Mouse (Mus musculus) forebrain, embryonic 12.5 days (tissue): ENCODE results near the gene Calm2. TPM values are rescaled to one million over a fixed set of nuclear protein-coding genes. Genes with fewer than 3 reads are reported as not detected.
A peak's percentile ranks its signal among the peaks of the same experiment; 100 is the strongest.

Experiments used
- ATAC-seq: fragments of 200-750 bp; cut with Nextera tagmentation; 2 replicates; pipeline ENCODE4 v1.8.0; 2017; ENCODE audit warnings: moderate TSS enrichment; ENCODE audit not compliant: low FRiP score
- H3K27ac ChIP-seq: fragments of 300-500 bp; sonication (generic); 2 replicates; pipeline ENCODE4 v1.5.1; 2016; ENCODE audit warnings: mild to moderate bottlenecking
- H3K27me3 ChIP-seq: fragments of 300-500 bp; sonication (generic); 2 replicates; pipeline ENCODE4 v1.6.1; 2016; ENCODE audit warnings: mild to moderate bottlenecking
- H3K36me3 ChIP-seq: fragments of 300-500 bp; sonication (generic); replicated peaks from 2 replicates; pipeline ENCODE4 v1.6.1; 2016; ENCODE audit warnings: mild to moderate bottlenecking
- H3K4me1 ChIP-seq: fragments of 300-500 bp; sonication (generic); 2 replicates; pipeline ENCODE4 v1.6.1; 2016
- H3K4me2 ChIP-seq: fragments of 300-500 bp; sonication (generic); 2 replicates; pipeline ENCODE4 v1.6.1; 2016; ENCODE audit warnings: mild to moderate bottlenecking, moderate library complexity
- H3K4me3 ChIP-seq: fragments of 300-500 bp; sonication (generic); replicated peaks from 2 replicates; pipeline ENCODE4 v1.5.1; 2016; ENCODE audit warnings: mild to moderate bottlenecking
- H3K9ac ChIP-seq: fragments of 300-500 bp; sonication (generic); 2 replicates; pipeline ENCODE4 v1.6.1; 2016; ENCODE audit warnings: mild to moderate bottlenecking
- H3K9me3 ChIP-seq: fragments of 300-500 bp; sonication (generic); 2 replicates; pipeline ENCODE4 v1.6.1; 2016
- WGBS: fragments of 180-500 bp; shearing (Covaris S2); methylation state at CpG from one replicate; pipeline ENCODE4 v1.1.7; 2016; 5-methylcytosine and 5-hydroxymethylcytosine counted together
- polyA plus RNA-seq: library from polyadenylated mRNA; unstranded; fragments of >200 nt; fragmentation: Nextera tagmentation; extraction: Ambion mirVana; gene quantifications from 2 replicates; pipeline ENCODE4 v1.2.1, GENCODE M21; 2016

Gene Calm2
- polyA plus RNA-seq, 1 experiment from 2014 or later: 1,267 TPM

GRCm38 (mm10) chr17:87473441-87473735, 26.7 kb upstream of the Calm2 start:
- no peak for ATAC-seq
- Histone ChIP-seq H3K4me1 (peaks cover 21% of the 10 kb centered on the region), H3K4me2 (peak overlapping the region; percentile 75), H3K4me3 (peak overlapping the region; percentile 38), H3K27me3 (peaks cover 13% of the 10 kb centered on the region), H3K36me3 (no peaks in the 10 kb centered on the region), H3K9ac (peak overlapping the region; percentile 45), H3K27ac (peak overlapping the region; percentile 63), H3K9me3 (no peaks in the 10 kb centered on the region)
- WGBS: 6% methylated on average over 9 of the region's 9 CpGs

GRCm38 (mm10) chr17:87472879-87473278, 26.1 kb upstream of the Calm2 start:
- H3K4me2 ChIP-seq: no peak overlapping the region

GRCm38 (mm10) chr17:87471661-87472060, 24.9 kb upstream of the Calm2 start:
- no peaks in the 10 kb centered on the region for H3K9me3 ChIP-seq
- H3K36me3 ChIP-seq: no peaks in the 10 kb centered on the region
- peaks cover 13% of the 10 kb centered on the region for H3K27me3 ChIP-seq
- WGBS: 63% methylated on average over 6 of the region's 6 CpGs
- no peak overlapping the region for H3K4me2 ChIP-seq
- H3K4me1 ChIP-seq: peaks cover 21% of the 10 kb centered on the region
- no peak for ATAC-seq
- H3K27ac ChIP-seq: no peak overlapping the region
- no peak overlapping the region for H3K4me3 ChIP-seq
- no peak overlapping the region for H3K9ac ChIP-seq

More at GRCm38 (mm10) chr17:87472879-87473278, 26.1 kb upstream of the Calm2 start:
- Histone ChIP-seq H3K36me3 (no peaks in the 10 kb centered on the region), H3K4me3 (no peak overlapping the region), H3K9ac (no peak overlapping the region), H3K9me3 (no peaks in the 10 kb centered on the region), H3K27ac (no peak overlapping the region), H3K4me1 (peaks cover 21% of the 10 kb centered on the region), H3K27me3 (peaks cover 13% of the 10 kb centered on the region)
- ATAC-seq: no peak
- WGBS: 61% methylated on average over 10 of the region's 10 CpGs

- Histone ChIP-seq H3K27me3 (peaks cover 13% of the 10 kb centered on the region), H3K36me3 (no peaks in the 10 kb centered on the region), H3K4me2 (no peak overlapping the region), H3K9ac (no peak overlapping the region), H3K9me3 (no peaks in the 10 kb centered on the region), H3K27ac (no peak overlapping the region), H3K4me1 (peaks cover 21% of the 10 kb centered on the region), H3K4me3 (no peak overlapping the region)
- 73% methylated on average over 8 of the region's 8 CpGs for WGBS
- ATAC-seq: no peak
Measured at GRCm38 (mm10) chr17:87470797-87471196, 24.1 kb upstream of the Calm2 start.

GRCm38 (mm10) chr17:87470282-87470681, 23.5 kb upstream of the Calm2 start:
- Histone ChIP-seq H3K4me2 (no peak overlapping the region), H3K27me3 (peaks cover 10% of the 10 kb centered on the region), H3K9me3 (no peaks in the 10 kb centered on the region), H3K27ac (no peak overlapping the region), H3K36me3 (no peaks in the 10 kb centered on the region), H3K4me1 (peaks cover 21% of the 10 kb centered on the region), H3K4me3 (no peak overlapping the region), H3K9ac (no peak overlapping the region)
- 84% methylated on average over 8 of the region's 8 CpGs for WGBS
- no peak for ATAC-seq

GRCm38 (mm10) chr17:87469428-87469827, 22.7 kb upstream of the Calm2 start:
- no peak for ATAC-seq
- Histone ChIP-seq H3K27ac (no peak overlapping the region), H3K4me1 (peaks cover 13% of the 10 kb centered on the region)

GRCm38 (mm10) chr17:87468616-87469015, 21.9 kb upstream of the Calm2 start:
- no peaks in the 10 kb centered on the region for H3K27me3 ChIP-seq
- H3K9me3 ChIP-seq: no peaks in the 10 kb centered on the region

More at GRCm38 (mm10) chr17:87469428-87469827, 22.7 kb upstream of the Calm2 start:
- H3K9me3 ChIP-seq: no peaks in the 10 kb centered on the region
- 84% methylated on average over 8 of the region's 8 CpGs for WGBS
- H3K4me3 ChIP-seq: no peak overlapping the region
- no peaks in the 10 kb centered on the region for H3K36me3 ChIP-seq
- H3K4me2 ChIP-seq: no peak overlapping the region
- H3K27me3 ChIP-seq: 0 out of 2 replicates have a peak, but pooled peaks cover 1% of the 10 kb centered on the region
- H3K9ac ChIP-seq: no peak overlapping the region

GRCm38 (mm10) chr17:87461499-87461896, 14.8 kb upstream of the Calm2 start:
- Histone ChIP-seq H3K27me3 (peaks cover 7% of the 10 kb centered on the region), H3K4me2 (0 out of 2 replicates have a peak overlapping the region, but pooled peaks have one; percentile 31), H3K9ac (no peak overlapping the region), H3K36me3 (no peaks in the 10 kb centered on the region), H3K4me1 (peaks cover 38% of the 10 kb centered on the region), H3K9me3 (no peaks in the 10 kb centered on the region), H3K4me3 (no peak overlapping the region), H3K27ac (no peak overlapping the region)
- WGBS: 54% methylated on average over 3 of the region's 3 CpGs
- peak; percentile 17; the same call in 1 of the 2 replicates for ATAC-seq

More at GRCm38 (mm10) chr17:87468616-87469015, 21.9 kb upstream of the Calm2 start:
- Histone ChIP-seq H3K4me2 (no peak overlapping the region), H3K4me1 (peaks cover 5% of the 10 kb centered on the region), H3K36me3 (no peaks in the 10 kb centered on the region), H3K4me3 (no peak overlapping the region), H3K9ac (no peak overlapping the region), H3K27ac (no peak overlapping the region)
- 85% methylated on average over 5 of the region's 5 CpGs for WGBS
- no peak for ATAC-seq

GRCm38 (mm10) chr17:87460669-87461498, 14.1 kb upstream of the Calm2 start:
- H3K4me2 ChIP-seq: peak overlapping the region; percentile 31
- H3K27me3 ChIP-seq: peaks cover 7% of the 10 kb centered on the region
- H3K4me1 ChIP-seq: peaks cover 38% of the 10 kb centered on the region
- H3K27ac ChIP-seq: peak overlapping the region; percentile 61; the same call in 1 of the 2 replicates
- WGBS: 20% methylated on average over 17 of the region's 17 CpGs
- H3K9me3 ChIP-seq: no peaks in the 10 kb centered on the region
- H3K36me3 ChIP-seq: no peaks in the 10 kb centered on the region
- H3K9ac ChIP-seq: peak overlapping the region; percentile 25; the same call in 1 of the 2 replicates
- H3K4me3 ChIP-seq: no peak overlapping the region
- ATAC-seq: peak; percentile 37; the same call in 1 of the 2 replicates

- Histone ChIP-seq H3K4me2 (peak overlapping the region; percentile 31), H3K27me3 (peaks cover 7% of the 10 kb centered on the region), H3K36me3 (no peaks in the 10 kb centered on the region), H3K4me1 (peaks cover 38% of the 10 kb centered on the region), H3K9ac (no peak overlapping the region; the same call in 1 of the 2 replicates), H3K27ac (peak overlapping the region; percentile 61), H3K9me3 (no peaks in the 10 kb centered on the region), H3K4me3 (no peak overlapping the region)
- peak; percentile 37 for ATAC-seq
- WGBS: 21% methylated on average over 14 of the region's 14 CpGs
Measured at GRCm38 (mm10) chr17:87459750-87460668, 13.3 kb upstream of the Calm2 start.

GRCm38 (mm10) chr17:87458911-87459749, 12.4 kb upstream of the Calm2 start:
- Histone ChIP-seq H3K27ac (no peak overlapping the region), H3K4me3 (no peak overlapping the region)
- WGBS: 16% methylated on average over 13 of the region's 17 CpGs

More at GRCm38 (mm10) chr17:87458911-87459749, 12.4 kb upstream of the Calm2 start:
- H3K4me2 ChIP-seq: peak overlapping the region; percentile 31
- H3K9ac ChIP-seq: no peak overlapping the region
- no peaks in the 10 kb centered on the region for H3K36me3 ChIP-seq
- peaks cover 38% of the 10 kb centered on the region for H3K4me1 ChIP-seq
- H3K27me3 ChIP-seq: peaks cover 7% of the 10 kb centered on the region
- peak; percentile 33 for ATAC-seq
- no peaks in the 10 kb centered on the region for H3K9me3 ChIP-seq
